Mouse (Mus musculus) myocyte (in vitro differentiated cells): Measurements from ENCODE around the gene Adgrv1. TPM values are rescaled to one million over a fixed set of nuclear protein-coding genes. Genes with fewer than 3 reads are reported as not detected.

ENCODE experiments used
- H3K27me3 ChIP-seq: one replicate; pipeline ENCODE4 v1.6.1; 2011; ENCODE audit not compliant: control insufficient read depth, insufficient read depth, insufficient read length
- H3K36me3 ChIP-seq: one replicate; pipeline ENCODE4 v1.6.1; 2011; ENCODE audit not compliant: control insufficient read depth, insufficient read depth
- H3K4me2 ChIP-seq: one replicate; pipeline ENCODE4 v1.6.1; 2011; ENCODE audit warnings: low read depth, control low read depth
- H3K4me3 ChIP-seq: one replicate; pipeline ENCODE4 v1.5.1; 2011; ENCODE audit warnings: mild to moderate bottlenecking, control low read depth, moderate library complexity
- H3K79me2 ChIP-seq: one replicate; pipeline ENCODE4 v1.6.1; 2011; ENCODE audit not compliant: control insufficient read depth, insufficient read depth
- H3ac ChIP-seq: one replicate; pipeline ENCODE4 v1.6.1; 2011; ENCODE audit not compliant: control insufficient read depth, insufficient read length
- CEBPB ChIP-seq: IDR thresholded peaks from 2 replicates; pipeline ENCODE4 v1.6.1; 2011; ENCODE audit warnings: mild to moderate bottlenecking, moderate library complexity; ENCODE audit not compliant: poor library complexity, insufficient read depth, severe bottlenecking
- E2F4 ChIP-seq: IDR thresholded peaks from one replicate; pipeline ENCODE4 v1.6.1; 2011; ENCODE audit warnings: mild to moderate bottlenecking, control low read depth, moderate library complexity; ENCODE audit not compliant: insufficient read depth
- MAX ChIP-seq: IDR thresholded peaks from one replicate; pipeline ENCODE4 v1.6.1; 2011; ENCODE audit warnings: low read depth, mild to moderate bottlenecking, control low read depth
- MYOD1 ChIP-seq, 3 experiments: IDR thresholded peaks; one replicate each; pipeline ENCODE4 v1.6.1; 2011; ENCODE audit warnings: control low read depth in 2 of 3, low read depth in 2 of 3, mild to moderate bottlenecking in 2 of 3, moderate library complexity in 1 of 3; ENCODE audit not compliant: insufficient read length in 2 of 3, control insufficient read depth in 1 of 3
- MYOG ChIP-seq, 3 experiments: IDR thresholded peaks; one replicate each; pipeline ENCODE4 v1.6.1; 2011; ENCODE audit warnings: control low read depth in 2 of 3, low read depth in 2 of 3, mild to moderate bottlenecking in 2 of 3; ENCODE audit not compliant: insufficient read length in 2 of 3, control insufficient read depth in 1 of 3, insufficient read depth in 1 of 3
- POLR2A ChIP-seq: IDR thresholded peaks from one replicate; pipeline ENCODE4 v1.6.1; 2011; ENCODE audit warnings: low read depth, mild to moderate bottlenecking, control low read depth, moderate library complexity; ENCODE audit not compliant: insufficient read length
- POLR2AphosphoS2 ChIP-seq: IDR thresholded peaks from one replicate; pipeline ENCODE4 v1.6.1; 2011; ENCODE audit warnings: low read depth, control low read depth; ENCODE audit not compliant: insufficient read length
- REST ChIP-seq: IDR thresholded peaks from one replicate; pipeline ENCODE4 v1.6.1; 2011; ENCODE audit warnings: mild to moderate bottlenecking, control low read depth, moderate library complexity; ENCODE audit not compliant: insufficient read depth, insufficient read length
- SRF ChIP-seq: IDR thresholded peaks from one replicate; pipeline ENCODE4 v1.6.1; 2011; ENCODE audit warnings: low read depth; ENCODE audit not compliant: control insufficient read depth, insufficient read length
- TCF12 ChIP-seq: IDR thresholded peaks from one replicate; pipeline ENCODE4 v1.6.1; 2011; ENCODE audit warnings: mild to moderate bottlenecking, control low read depth; ENCODE audit not compliant: poor library complexity, insufficient read depth, severe bottlenecking
- TCF3 ChIP-seq: IDR thresholded peaks from one replicate; pipeline ENCODE4 v1.6.1; 2011; ENCODE audit warnings: low read depth, control low read depth; ENCODE audit not compliant: insufficient read length
- USF1 ChIP-seq: IDR thresholded peaks from one replicate; pipeline ENCODE4 v1.6.1; 2011; ENCODE audit warnings: low read depth, mild to moderate bottlenecking, control low read depth, moderate library complexity
- polyA plus RNA-seq: library from polyadenylated mRNA; unstranded; fragments of >200 nt; fragmentation: generic; extraction: Trizol; gene quantifications from one replicate; pipeline ENCODE4 v1.2.1, GENCODE M21; 2012; ENCODE audit warnings: missing spikeins

Gene Adgrv1
- polyA plus RNA-seq, 1 experiment = 0.04 TPM

DNA sequence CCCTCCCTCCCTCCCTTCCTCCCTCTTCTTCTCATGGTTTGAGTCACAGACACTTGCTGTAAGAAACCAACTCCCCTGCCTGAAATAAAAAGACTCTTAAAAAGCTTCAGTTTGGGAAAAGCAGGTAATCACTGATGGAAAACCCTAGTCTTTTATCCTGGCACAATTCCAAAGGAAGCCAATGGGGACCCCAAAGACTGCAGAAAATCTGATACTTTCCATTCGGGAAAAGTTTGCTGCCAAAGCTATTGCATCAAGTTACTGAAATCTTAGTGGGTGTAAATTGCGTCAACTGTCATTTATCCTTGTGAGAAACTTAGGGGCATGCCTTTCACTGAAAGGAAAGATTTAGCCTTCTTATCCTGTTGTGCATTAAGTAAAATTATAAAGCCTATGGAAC is 398.9 kb downstream of the Adgrv1 start:
- no peaks in the 10 kb centered on the region for H3K79me2 ChIP-seq
- H3ac ChIP-seq = no peak overlapping the region

DNA sequence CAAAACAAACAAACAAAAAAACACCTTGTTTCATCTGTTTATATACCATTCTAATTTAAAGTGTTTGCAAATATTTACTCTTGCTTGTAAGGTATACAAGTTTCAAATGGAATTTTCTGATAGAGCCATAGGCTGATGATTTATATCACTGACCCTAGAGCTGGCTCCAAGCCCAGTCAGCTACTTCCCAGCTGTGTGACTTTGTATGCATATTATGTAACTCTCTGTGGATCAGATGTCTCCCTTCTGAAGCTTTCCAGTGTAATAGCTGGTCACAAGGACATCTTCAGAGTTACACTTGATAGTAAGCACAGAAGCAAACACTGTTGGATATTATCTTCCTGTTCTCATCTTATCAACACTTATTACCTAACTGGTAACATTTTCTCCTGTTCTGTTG is 400.1 kb downstream of the Adgrv1 start:
- no peak overlapping the region for H3K4me2 ChIP-seq

More for the DNA sequence above, 398.9 kb downstream of the Adgrv1 start:
- H3K4me3 ChIP-seq = no peak overlapping the region
- no peak overlapping the region for H3K4me2 ChIP-seq
- TF ChIP-seq POLR2AphosphoS2 (no peak), CEBPB (no peak), USF1 (no peak), SRF (no peak), TCF12 (no peak), MYOD1 (IDR thresholded peaks at IDR 0.05; ENCODE audit: control insufficient read depth in 1 of 3, insufficient read length in 2 of 3, low read depth in 2 of 3) (no peak), MYOG (IDR thresholded peaks at IDR 0.05; ENCODE audit: control insufficient read depth in 1 of 3, insufficient read depth in 1 of 3, insufficient read length in 2 of 3, low read depth in 2 of 3) (no peak), E2F4 (no peak), MAX (no peak)
- H3K36me3 ChIP-seq = no peaks in the 10 kb centered on the region
- H3K27me3 ChIP-seq = no peaks in the 10 kb centered on the region

DNA sequence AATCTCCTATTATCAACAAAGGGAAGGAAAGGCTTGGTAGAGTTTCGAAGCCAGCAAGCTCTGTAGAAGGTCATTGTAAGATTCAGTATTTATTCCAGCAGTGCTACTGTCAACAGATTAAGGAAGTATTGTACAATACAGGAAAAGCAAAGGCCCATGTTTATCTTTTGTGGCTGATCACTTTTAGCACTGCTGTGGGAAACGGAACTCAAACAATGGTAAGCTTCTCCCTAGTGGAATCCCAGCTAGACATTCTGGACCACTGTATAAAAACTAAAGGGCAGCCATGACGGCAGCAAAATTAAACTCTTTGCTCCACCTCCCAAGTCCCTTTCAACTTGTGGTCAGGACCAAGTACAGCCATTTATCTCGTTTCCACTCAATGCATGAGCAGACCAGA is 402.8 kb downstream of the Adgrv1 start:
- no peak for TF ChIP-seq MYOG (IDR thresholded peaks at IDR 0.05; ENCODE audit: control insufficient read depth in 1 of 3, insufficient read depth in 1 of 3, insufficient read length in 2 of 3, low read depth in 2 of 3)
- no peak for TF ChIP-seq REST
- no peak for TF ChIP-seq TCF3
- TF ChIP-seq CEBPB = no peak
- no peak for TF ChIP-seq POLR2AphosphoS2
- no peak for TF ChIP-seq POLR2A
- no peak for TF ChIP-seq TCF12
- no peak for TF ChIP-seq MYOD1 (IDR thresholded peaks at IDR 0.05; ENCODE audit: control insufficient read depth in 1 of 3, insufficient read length in 2 of 3, low read depth in 2 of 3)
- Histone ChIP-seq H3K27me3 (no peaks in the 10 kb centered on the region), H3ac (no peak overlapping the region), H3K4me2 (no peak overlapping the region), H3K36me3 (no peaks in the 10 kb centered on the region), H3K79me2 (no peaks in the 10 kb centered on the region), H3K4me3 (no peak overlapping the region)

More for the DNA sequence above, 400.1 kb downstream of the Adgrv1 start:
- Histone ChIP-seq H3ac (no peak overlapping the region), H3K4me3 (no peak overlapping the region), H3K36me3 (no peaks in the 10 kb centered on the region), H3K27me3 (no peaks in the 10 kb centered on the region), H3K79me2 (no peaks in the 10 kb centered on the region)
- TF ChIP-seq TCF3 (no peak), E2F4 (no peak), USF1 (no peak), TCF12 (no peak), MYOD1 (IDR thresholded peaks at IDR 0.05; ENCODE audit: control insufficient read depth in 1 of 3, insufficient read length in 2 of 3, low read depth in 2 of 3) (no peak), CEBPB (0 out of 2 replicates have a peak, but pooled peaks have one; percentile 6)

DNA sequence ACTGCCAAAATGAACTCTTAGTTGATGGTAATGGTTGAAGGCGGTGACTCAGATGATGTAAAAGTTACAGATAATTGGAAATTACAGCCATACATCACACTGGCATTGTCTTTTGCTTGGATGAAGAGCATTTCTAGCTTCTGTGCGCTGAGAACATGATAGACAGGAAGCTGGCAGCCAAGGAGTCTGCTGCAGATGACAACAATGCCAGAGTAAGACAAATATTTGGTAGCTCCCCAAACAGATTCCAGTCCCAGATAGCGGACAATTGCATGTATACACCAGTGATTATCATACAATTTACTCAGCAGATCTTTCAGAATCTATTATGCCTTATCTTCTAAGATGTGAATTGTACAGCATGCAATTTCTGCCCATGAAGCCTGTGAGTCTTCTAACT is 409.2 kb downstream of the Adgrv1 start:
- Histone ChIP-seq H3K27me3 (no peaks in the 10 kb centered on the region), H3K36me3 (no peaks in the 10 kb centered on the region), H3K4me3 (no peak overlapping the region), H3ac (no peak overlapping the region), H3K79me2 (no peaks in the 10 kb centered on the region), H3K4me2 (no peak overlapping the region)
- no peak for TF ChIP-seq USF1

DNA sequence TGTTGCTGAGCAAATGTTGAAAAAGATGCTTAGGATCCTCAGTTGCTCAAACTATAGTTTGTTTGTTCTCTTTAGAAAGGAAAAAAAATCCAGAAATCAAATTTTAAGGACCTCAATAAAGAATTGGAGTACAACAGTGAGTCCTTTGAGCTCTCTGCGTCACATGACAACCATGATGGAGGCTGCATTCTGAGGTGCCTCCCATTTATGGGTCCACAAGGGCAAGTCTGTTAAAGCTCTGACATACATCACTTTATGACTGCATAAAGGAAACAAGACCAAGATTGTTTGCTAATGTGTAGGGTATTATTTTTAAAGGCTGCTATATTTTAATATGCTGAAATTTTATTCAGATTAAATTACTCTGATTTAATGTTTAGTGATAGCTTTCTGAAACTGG is 410.6 kb downstream of the Adgrv1 start:
- H3K4me2 ChIP-seq = no peak overlapping the region
- no peak for TF ChIP-seq CEBPB
- no peak for TF ChIP-seq TCF12
- no peak for TF ChIP-seq POLR2AphosphoS2
- TF ChIP-seq MAX = no peak
- TF ChIP-seq SRF = no peak
- TF ChIP-seq POLR2A = no peak
- no peak for TF ChIP-seq MYOD1 (IDR thresholded peaks at IDR 0.05; ENCODE audit: control insufficient read depth in 1 of 3, insufficient read length in 2 of 3, low read depth in 2 of 3)
- no peak for TF ChIP-seq E2F4
- no peak for TF ChIP-seq TCF3
- no peak overlapping the region for H3K4me3 ChIP-seq
- H3ac ChIP-seq = no peak overlapping the region
- H3K27me3 ChIP-seq = no peaks in the 10 kb centered on the region
- no peaks in the 10 kb centered on the region for H3K79me2 ChIP-seq
- no peaks in the 10 kb centered on the region for H3K36me3 ChIP-seq
